ENCODE assay signal across 8 mouse cellular contexts in the genomic region with DNA sequence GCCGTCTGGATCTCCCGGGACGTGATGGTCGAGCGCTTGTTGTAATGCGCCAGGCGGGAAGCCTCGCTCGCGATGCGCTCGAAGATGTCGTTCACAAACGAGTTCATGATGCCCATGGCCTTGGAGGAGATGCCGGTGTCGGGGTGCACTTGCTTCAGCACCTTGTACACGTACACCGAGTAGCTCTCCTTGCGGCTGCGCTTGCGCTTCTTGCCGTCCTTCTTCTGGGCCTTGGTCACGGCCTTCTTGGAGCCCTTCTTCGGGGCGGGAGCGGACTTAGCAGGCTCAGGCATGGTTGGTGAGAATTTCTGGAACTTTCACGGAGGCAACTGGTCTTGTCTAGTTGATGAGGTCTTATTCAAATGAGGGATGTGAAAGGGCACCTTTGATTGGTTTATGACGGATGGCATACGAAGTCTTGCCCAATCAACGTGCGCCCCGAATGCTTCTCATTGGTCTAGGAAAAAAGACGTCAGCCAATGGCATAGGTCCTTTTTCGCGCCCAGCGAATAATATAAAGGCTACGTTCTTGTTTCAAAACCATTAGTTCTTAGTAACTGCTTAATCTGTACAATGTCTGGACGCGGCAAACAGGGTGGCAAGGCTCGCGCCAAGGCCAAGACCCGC. TPM values are rescaled to one million over a fixed set of nuclear protein-coding genes. Genes with fewer than 3 reads are reported as not detected.
DNase-seq lines count a peak whose midpoint lies in the region; TF ChIP-seq lines count a peak whose summit lies in the region.
"Not testable (repeated sequence)": the region's sequence is repeated elsewhere in the genome, so short reads cannot be mapped to it uniquely, and the experiment has no call there.

A gene (minus strand): TSS at position 299 of the 627 bp plus-strand sequence.
A gene (plus strand): TSS at position 484 of the 627 bp plus-strand sequence.

- not testable (repeated sequence) for H3K36me3 ChIP-seq in macrophage (ENCODE audit: inconsistent target)

- WGBS in macrophage (ENCODE audit: missing documents), result under 1% methylated on average over 23 of the region's 42 CpGs

- intact Hi-C loops in left cerebral cortex, adult 2 months (cut with DNase I), result loop anchor here (5.0 kb wide), 1 partner anchor 42 kb away; a partner anchor contains a TSS

- DNase-seq in adrenal gland, adult (ENCODE audit: inconsistent age in 2 of 2, low spot score in 1 of 2), result peak; percentile 84 to 95
- DNase-seq in embryo, embryonic 10 days (ENCODE audit: low spot score), result peak; percentile 98
- DNase-seq in gastrocnemius, adult 8-10 months (ENCODE audit: low spot score in 2 of 2), result peak; percentile 30 to 64
- DNase-seq in hindlimb bud, embryonic 11.5 days (ENCODE audit: extremely low spot score, low read depth, low spot score), result peak; percentile 98
- peak; percentile 84 to 88 for DNase-seq in left cerebral cortex, adult 2 months (ENCODE audit: extremely low spot score in 1 of 2, low spot score in 2 of 2)
- peak; percentile 94 for DNase-seq in retina, postnatal 7 days (ENCODE audit: low read depth, low spot score)
- peak; percentile 44 to 81 for DNase-seq in urinary bladder, adult 18-20 months (ENCODE audit: low spot score in 2 of 2)

- not testable (repeated sequence) for TF ChIP-seq CTCF in left cerebral cortex, adult 2 months (IDR thresholded peaks at IDR 0.05)

- H3K27ac ChIP-seq in left cerebral cortex, adult 2 months, result peak within 1 kb of the TSS; percentile 65
- peak within 1 kb of the TSS; percentile 75 for H3K27ac ChIP-seq in macrophage

- peaks cover 18% of the 10 kb centered on the region; the same call in 1 of the 2 replicates for H3K79me2 ChIP-seq in macrophage (ENCODE audit: inconsistent target)

- H3K4me3 ChIP-seq in left cerebral cortex, adult 2 months, result peak within 1 kb of the TSS; percentile 42
- H3K4me3 ChIP-seq in macrophage (ENCODE audit: inconsistent target), result peak within 1 kb of the TSS; percentile 41

RNA-seq across cellular contexts. Expression of the first gene that starts in this region (rescaled TPM):
- 1 to 10 TPM; 2.0 to 6.7 (median 5.1) TPM for total RNA-seq in gastrocnemius, adult 8-10 months (2022)
- 10 to 100 TPM; 19.7 to 24.1 TPM for total RNA-seq in left cerebral cortex, adult 2 months (2021)
- 10 to 100 TPM in 1 of 26 experiments, 1 to 10 TPM in 7, not detected in 18; 2.5 to 14.3 (median 4.4) TPM for total RNA-seq in macrophage (2018; cell fraction: chromatin; rRNA removed)
- total RNA-seq in macrophage (2018; cell fraction: cytosol; rRNA removed), result 10 to 100 TPM in 14 of 26 experiments, 1 to 10 TPM in 12; 2.2 to 37.9 (median 12.3) TPM
- 10 to 100 TPM in 1 of 26 experiments, 1 to 10 TPM in 19, not detected in 6; 2.0 to 18.2 (median 3.3) TPM for total RNA-seq in macrophage (2018; cell fraction: nucleus; rRNA removed)
- polyA plus RNA-seq in macrophage (2018), result not detected in 3 replicates

RNA-seq across cellular contexts. Expression of the second gene that starts in this region (rescaled TPM):
- total RNA-seq in gastrocnemius, adult 8-10 months (2022), result 1 to 10 TPM in 1 of 4 experiments, not detected in 3; 2.2 TPM
- 1 to 10 TPM; 3.8 to 9.0 TPM for total RNA-seq in left cerebral cortex, adult 2 months (2021)
- total RNA-seq in macrophage (2018; cell fraction: chromatin; rRNA removed), result 10 to 100 TPM in 13 of 26 experiments, 1 to 10 TPM in 9, not detected in 4; 1.7 to 29.9 (median 13.5) TPM
- total RNA-seq in macrophage (2018; cell fraction: cytosol; rRNA removed), result 10 to 100 TPM in 8 of 26 experiments, 1 to 10 TPM in 18; 1.8 to 22.0 (median 5.7) TPM
- 10 to 100 TPM in 6 of 26 experiments, 1 to 10 TPM in 16, not detected in 4; 2.3 to 19.6 (median 6.7) TPM for total RNA-seq in macrophage (2018; cell fraction: nucleus; rRNA removed)
- not detected in 3 replicates for polyA plus RNA-seq in macrophage (2018)

Comparison
In these comparisons a context has a peak if more than half of its experiments do, and no peak if none do; other contexts are left out.
1. Peak in every context shown above with its lines: DNase-seq, H3K4me3 ChIP-seq and H3K27ac ChIP-seq.
2. DNase-seq: peak in every context shown above with its lines; median percentile 98 in embryo, embryonic 10 days; 98 in hindlimb bud, embryonic 11.5 days; 94 in retina, postnatal 7 days; 90 in adrenal gland, adult; 86 in left cerebral cortex, adult 2 months; 62 in urinary bladder, adult 18-20 months; 47 in gastrocnemius, adult 8-10 months.